8 mouse cellular contexts compared by ENCODE assay signal in the genomic region with DNA sequence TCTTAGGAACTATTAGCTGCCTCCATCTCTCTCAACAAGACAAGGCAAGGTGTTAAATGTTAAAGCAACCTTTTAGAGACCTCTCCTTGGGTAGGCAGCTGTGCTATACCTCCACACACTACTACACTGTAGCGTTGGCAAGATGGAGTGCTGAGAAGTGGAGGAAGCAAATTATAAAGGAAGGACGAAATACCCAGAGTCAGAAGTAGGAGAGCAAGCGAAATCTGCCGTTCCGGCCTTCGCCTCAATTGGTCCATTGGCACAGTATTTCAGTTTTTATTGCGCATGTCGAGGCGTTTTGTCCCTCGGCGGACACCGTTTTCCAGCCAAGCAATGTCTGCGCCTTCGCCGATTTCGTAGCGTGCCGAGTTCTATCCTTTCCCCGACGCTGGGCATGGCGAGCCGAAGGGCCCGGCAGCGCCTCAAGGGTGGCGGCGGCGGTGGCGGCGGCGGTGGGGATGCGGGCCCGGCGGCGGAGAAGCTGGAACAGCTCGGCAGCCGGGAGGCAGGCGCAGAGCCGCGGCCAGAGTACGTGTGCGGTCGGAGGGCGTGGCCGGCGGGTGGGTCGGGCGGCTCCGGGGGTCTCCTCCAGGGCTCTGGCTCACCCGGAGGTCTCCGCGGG. TPM values are rescaled to one million over a fixed set of nuclear protein-coding genes. Genes with fewer than 3 reads are reported as not detected.
DNase-seq lines count a peak whose midpoint lies in the region; ATAC-seq lines count a peak whose summit lies in the region.

Gene Alg9 (plus strand): TSS at position 29 of the 622 bp plus-strand sequence.
Gene 1110032A03Rik (minus strand): TSS at position 530 of the 622 bp plus-strand sequence.

- ATAC-seq in CD4-positive, CD25-positive, alpha-beta regulatory T cell, adult 4 months: peak; percentile 82
- ATAC-seq in forebrain, embryonic 11.5 days (replicated peaks; ENCODE audit: low FRiP score): peak; percentile 88
- peak; percentile 72 for ATAC-seq in heart, embryonic 16.5 days (replicated peaks; ENCODE audit: extremely low read depth, insufficient read depth, low FRiP score)
- ATAC-seq in liver, embryonic 15.5 days (ENCODE audit: insufficient read depth): peak; percentile 72
- peak; percentile 84 for ATAC-seq in neural tube, embryonic 12.5 days (ENCODE audit: low FRiP score, low read depth)

- H3K4me3 ChIP-seq in forebrain, embryonic 11.5 days (ENCODE audit: low read depth, low read length): peak within 1 kb of the TSS; percentile 91
- H3K4me3 ChIP-seq in heart, embryonic 16.5 days (ENCODE audit: low read length): peak within 1 kb of the TSS; percentile 99
- peak within 1 kb of the TSS; percentile 88 for H3K4me3 ChIP-seq in liver, embryonic 15.5 days (replicated peaks)
- peak within 1 kb of the TSS; percentile 91 for H3K4me3 ChIP-seq in neural tube, embryonic 12.5 days

- peaks cover 9% of the 10 kb centered on the region; the same call in 1 of the 2 replicates for H3K4me1 ChIP-seq in forebrain, embryonic 11.5 days (replicated peaks; ENCODE audit: control insufficient read depth, insufficient read depth, low read length)
- H3K4me1 ChIP-seq in heart, embryonic 16.5 days (ENCODE audit: control insufficient read depth, insufficient read depth, low read length): peaks cover 12% of the 10 kb centered on the region
- peaks cover 40% of the 10 kb centered on the region for H3K4me1 ChIP-seq in liver, embryonic 15.5 days (replicated peaks)
- H3K4me1 ChIP-seq in neural tube, embryonic 12.5 days: peaks cover 14% of the 10 kb centered on the region

- no peaks in the 10 kb centered on the region for H3K27me3 ChIP-seq in forebrain, embryonic 11.5 days (ENCODE audit: control insufficient read depth, insufficient read depth, low read length)
- H3K27me3 ChIP-seq in heart, embryonic 16.5 days (ENCODE audit: control insufficient read depth, insufficient read depth, low read length): no peaks in the 10 kb centered on the region
- no peaks in the 10 kb centered on the region for H3K27me3 ChIP-seq in liver, embryonic 15.5 days
- no peaks in the 10 kb centered on the region for H3K27me3 ChIP-seq in neural tube, embryonic 12.5 days (replicated peaks)

- peak within 1 kb of the TSS; percentile 88 for H3K4me2 ChIP-seq in forebrain, embryonic 11.5 days (ENCODE audit: low read depth, low read length, severe bottlenecking)
- H3K4me2 ChIP-seq in heart, embryonic 16.5 days (ENCODE audit: low read depth, low read length): peak within 1 kb of the TSS; percentile 74
- H3K4me2 ChIP-seq in liver, embryonic 15.5 days: peak within 1 kb of the TSS; percentile 92
- peak within 1 kb of the TSS; percentile 86 for H3K4me2 ChIP-seq in neural tube, embryonic 12.5 days (replicated peaks)

- under 1% methylated on average over 37 of the region's 51 CpGs for WGBS in forebrain, embryonic 11.5 days
- WGBS in heart, embryonic 16.5 days: under 1% methylated on average over 51 of the region's 51 CpGs
- 1% methylated on average over 50 of the region's 51 CpGs for WGBS in liver, embryonic 15.5 days (ENCODE audit: insufficient replicate concordance)
- WGBS in neural tube, embryonic 12.5 days: under 1% methylated on average over 51 of the region's 51 CpGs

- H3K27ac ChIP-seq in forebrain, embryonic 11.5 days (ENCODE audit: low read depth, low read length): peak within 1 kb of the TSS; percentile 70
- H3K27ac ChIP-seq in heart, embryonic 16.5 days (ENCODE audit: low read length): peak within 1 kb of the TSS; percentile 74
- H3K27ac ChIP-seq in liver, embryonic 15.5 days (replicated peaks): peak within 1 kb of the TSS; percentile 78
- H3K27ac ChIP-seq in neural tube, embryonic 12.5 days: peak within 1 kb of the TSS; percentile 77

- peak within 1 kb of the TSS; percentile 94 for H3K9ac ChIP-seq in forebrain, embryonic 11.5 days (ENCODE audit: low read length)
- H3K9ac ChIP-seq in heart, embryonic 16.5 days (ENCODE audit: low read length): peak within 1 kb of the TSS; percentile 93
- H3K9ac ChIP-seq in liver, embryonic 15.5 days: peak within 1 kb of the TSS; percentile 92
- peak within 1 kb of the TSS; percentile 88 for H3K9ac ChIP-seq in neural tube, embryonic 12.5 days

- no peaks in the 10 kb centered on the region for H3K36me3 ChIP-seq in forebrain, embryonic 11.5 days (ENCODE audit: control insufficient read depth, insufficient read depth, low read length)
- H3K36me3 ChIP-seq in heart, embryonic 16.5 days (ENCODE audit: control insufficient read depth, insufficient read depth): peaks cover 13% of the 10 kb centered on the region
- H3K36me3 ChIP-seq in liver, embryonic 15.5 days (replicated peaks): peaks cover 25% of the 10 kb centered on the region
- H3K36me3 ChIP-seq in neural tube, embryonic 12.5 days: peaks cover 17% of the 10 kb centered on the region

- no peaks in the 10 kb centered on the region for H3K9me3 ChIP-seq in forebrain, embryonic 11.5 days (ENCODE audit: control insufficient read depth, low read length)
- H3K9me3 ChIP-seq in heart, embryonic 16.5 days (replicated peaks; ENCODE audit: control insufficient read depth, low read length): no peaks in the 10 kb centered on the region
- H3K9me3 ChIP-seq in liver, embryonic 15.5 days (replicated peaks): no peaks in the 10 kb centered on the region
- no peaks in the 10 kb centered on the region for H3K9me3 ChIP-seq in neural tube, embryonic 12.5 days

- DNase-seq in c-Kit-positive CD71-negative TER-119-negative erythroid progenitor cells, embryonic 14.5 days (ENCODE audit: low read depth): peak; percentile 69
- DNase-seq in forebrain, embryonic 11.5 days (ENCODE audit: low spot score): peak; percentile 93
- peak; percentile 87 to 95 for DNase-seq in kidney, postnatal 36 days
- peak; percentile 87 for DNase-seq in telencephalon, adult 2 months (ENCODE audit: low read depth, low spot score)

RNA-seq across cellular contexts. Expression of gene Alg9, which starts in this region (rescaled TPM):
- 1 to 10 TPM; 9.2 to 9.9 TPM for polyA plus RNA-seq in CD4-positive, CD25-positive, alpha-beta regulatory T cell, adult 4 months (2017; shearing (Covaris generic))
- polyA plus RNA-seq in forebrain, embryonic 11.5 days (2014; fragmentation: Nextera tagmentation; extraction: Ambion mirVana): 33.4 and 40.3 TPM in 2 replicates
- polyA plus RNA-seq in heart, embryonic 16.5 days (2015; fragmentation: Nextera tagmentation; extraction: Ambion mirVana): 27.2 and 27.5 TPM in 2 replicates
- 14.3 and 14.4 TPM in 2 replicates for polyA plus RNA-seq in liver, embryonic 15.5 days (2015; fragmentation: Nextera tagmentation; extraction: Ambion mirVana)
- polyA plus RNA-seq in neural tube, embryonic 12.5 days (2016; fragmentation: Nextera tagmentation; extraction: Ambion mirVana): 45.6 and 48.3 TPM in 2 replicates

RNA-seq across cellular contexts. Expression of gene 1110032A03Rik, which starts in this region (rescaled TPM):
- 10 to 100 TPM; 18.2 to 23.2 TPM for polyA plus RNA-seq in CD4-positive, CD25-positive, alpha-beta regulatory T cell, adult 4 months (2017; shearing (Covaris generic))
- 28.7 and 31.2 TPM in 2 replicates for polyA plus RNA-seq in forebrain, embryonic 11.5 days (2014; fragmentation: Nextera tagmentation; extraction: Ambion mirVana)
- polyA plus RNA-seq in heart, embryonic 16.5 days (2015; fragmentation: Nextera tagmentation; extraction: Ambion mirVana): 28.7 and 30.0 TPM in 2 replicates
- 17.4 and 18.6 TPM in 2 replicates for polyA plus RNA-seq in liver, embryonic 15.5 days (2015; fragmentation: Nextera tagmentation; extraction: Ambion mirVana)
- polyA plus RNA-seq in neural tube, embryonic 12.5 days (2016; fragmentation: Nextera tagmentation; extraction: Ambion mirVana): 39.7 and 44.4 TPM in 2 replicates

Comparison
In these comparisons a context has a peak if more than half of its experiments do, and no peak if none do; other contexts are left out.
1. Peak in every context shown above with its lines: DNase-seq, ATAC-seq, H3K4me3 ChIP-seq and H3K27ac ChIP-seq.